Mouse (Mus musculus): ENCODE results near the gene Abhd6.

DNA sequence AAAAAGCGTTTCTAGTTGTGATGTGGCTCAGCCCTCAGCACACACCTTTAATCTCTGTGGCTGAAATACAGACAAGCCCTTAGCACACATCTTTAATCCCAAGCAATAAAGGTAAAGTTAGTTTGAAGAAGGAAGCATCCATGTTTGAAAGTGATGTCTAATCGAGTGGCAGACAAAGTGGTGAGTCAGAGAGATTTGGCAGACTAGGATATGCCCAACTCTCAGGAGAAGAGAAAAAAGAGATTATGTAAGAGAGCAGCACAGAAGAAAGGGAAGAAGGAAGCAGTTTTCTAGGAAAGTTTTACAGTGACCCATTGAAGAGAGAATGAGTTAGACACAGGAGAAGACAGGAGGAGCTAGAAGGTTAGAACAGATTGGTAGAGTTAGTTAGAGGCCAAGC lies 86.3 kb downstream of the Abhd6 start:
- no peak for TF ChIP-seq CTCF (IDR thresholded peaks at IDR 0.05; ENCODE audit: extremely low read depth, insufficient read length, insufficient replicate concordance, low read depth, low read length)
- TF ChIP-seq POLR2A (IDR thresholded peaks at IDR 0.05; ENCODE audit: low read depth, low read length) = no peak

Data from small intestine, adult 2 months (tissue).